Mouse (Mus musculus) layer of hippocampus, adult 11-12 months (tissue): ENCODE measurements at regions not wholly inside any gene's neighbourhood (a gene's known extent, or its start where the extent isn't known, plus 50 kb on each side); places are given as distances from the start of the nearest gene placed in this dataset.

Experiments used
- DNase-seq: peaks from one replicate; pipeline ENCODE4 v3.0.0; 2022; ENCODE audit warnings: low spot score

- no peak for DNase-seq
These were observed 67.5 kb downstream of the Sc5d start for GRCm38 (mm10) chr9:42196552-42196951.

GRCm38 (mm10) chr9:42196110-42196509 is 67.9 kb downstream of the Sc5d start:
- no peak for DNase-seq

- DNase-seq: no peak
These were observed 68.4 kb downstream of the Sc5d start for GRCm38 (mm10) chr9:42195651-42196050.

- DNase-seq: no peak
These were observed 69.1 kb downstream of the Sc5d start for GRCm38 (mm10) chr9:42194939-42195338.

GRCm38 (mm10) chr9:42194176-42194575 is 69.9 kb downstream of the Sc5d start:
- DNase-seq: no peak

- DNase-seq: no peak
These were observed 69.1 kb upstream of the Sorl1 start for GRCm38 (mm10) chr9:42192967-42193733.

GRCm38 (mm10) chr9:42187371-42188228 is 63.5 kb upstream of the Sorl1 start:
- peak; percentile 70 for DNase-seq

- DNase-seq: no peak
These were observed 60.1 kb upstream of the Sorl1 start for GRCm38 (mm10) chr9:42184104-42184635.

- DNase-seq: peak; percentile 74
These were observed 59.4 kb upstream of the Sorl1 start for GRCm38 (mm10) chr9:42183448-42183847.

- DNase-seq: no peak
These were observed 58.3 kb upstream of the Sorl1 start for GRCm38 (mm10) chr9:42182400-42182799.

GRCm38 (mm10) chr9:42180152-42180551 is 56.1 kb upstream of the Sorl1 start:
- no peak for DNase-seq

- no peak for DNase-seq
These were observed 54.8 kb upstream of the Sorl1 start for GRCm38 (mm10) chr9:42178759-42179377.

- DNase-seq: no peak
These were observed 50.4 kb upstream of the Sorl1 start for GRCm38 (mm10) chr9:42174349-42174955.
